Mouse (Mus musculus) small intestine, adult 2 months (tissue): ENCODE results near the gene B4galt5.

Experiments
- CTCF ChIP-seq: fragments of 200-500 bp; IDR thresholded peaks from 2 replicates; pipeline ENCODE4 v1.5.1; 2012; ENCODE audit warnings: low read depth, mild to moderate bottlenecking, control low read depth, inconsistent platforms, low read length, moderate library complexity, mixed read lengths; ENCODE audit not compliant: insufficient replicate concordance, insufficient read length; ENCODE audit errors: extremely low read depth
- POLR2A ChIP-seq: fragments of 200-500 bp; IDR thresholded peaks from 2 replicates; pipeline ENCODE4 v1.6.1; 2012; ENCODE audit warnings: low read depth, mild to moderate bottlenecking, control low read depth, inconsistent platforms, low read length, moderate library complexity

DNA sequence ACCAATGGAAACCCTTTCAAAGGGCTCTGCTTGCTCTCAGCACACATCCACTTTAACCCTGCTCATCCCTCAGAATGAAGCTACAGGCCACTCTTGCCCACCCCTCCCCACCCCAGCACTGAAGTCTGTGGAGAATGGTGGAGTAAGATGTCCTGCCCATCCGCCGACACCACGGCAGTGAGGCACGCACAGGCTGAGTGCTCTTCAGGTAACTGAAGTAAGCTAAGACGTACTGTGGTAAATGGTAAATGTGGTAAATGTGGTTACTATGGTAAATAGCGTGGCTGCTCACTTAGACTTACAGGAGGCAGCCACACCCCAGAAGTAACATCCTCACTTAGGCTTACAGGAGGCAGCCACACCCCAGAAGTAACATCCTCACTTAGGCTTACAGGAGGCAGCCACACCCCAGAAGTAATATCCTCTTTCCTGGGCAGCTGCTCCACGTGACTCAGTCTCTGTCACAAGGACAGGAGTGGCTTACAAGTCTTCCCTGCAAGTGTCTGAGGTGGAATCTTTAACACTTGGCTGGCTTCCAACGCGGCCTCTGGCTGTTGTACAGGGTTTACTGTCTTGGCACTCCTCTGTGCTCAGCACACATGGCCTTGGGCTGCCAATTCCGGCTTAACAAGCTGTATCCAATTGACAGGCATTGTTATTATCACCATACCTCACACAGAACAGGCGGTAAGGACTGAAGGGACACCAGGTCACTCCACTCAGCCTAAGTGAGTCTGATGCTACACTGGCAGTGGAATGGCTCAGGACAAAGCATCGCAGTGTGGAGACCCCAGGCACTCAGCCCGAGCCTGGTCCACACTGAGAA lies 35.3 kb downstream of the B4galt5 start:
- TF ChIP-seq POLR2A (no peak), CTCF (no peak)
